Mouse (Mus musculus) bone marrow, adult 2 months (tissue): ENCODE results near the gene Kctd8.

Experiments
- CTCF ChIP-seq: fragments of 200-500 bp; IDR thresholded peaks from 2 replicates; pipeline ENCODE4 v1.5.1; 2011; ENCODE audit warnings: low read length, control low read depth; ENCODE audit not compliant: control insufficient read depth, insufficient read depth
- POLR2A ChIP-seq: fragments of 200-500 bp; IDR thresholded peaks from 2 replicates; pipeline ENCODE4 v1.6.1; 2011; ENCODE audit warnings: low read depth, mild to moderate bottlenecking, control low read depth, low read length, borderline replicate concordance; ENCODE audit not compliant: control insufficient read depth

DNA sequence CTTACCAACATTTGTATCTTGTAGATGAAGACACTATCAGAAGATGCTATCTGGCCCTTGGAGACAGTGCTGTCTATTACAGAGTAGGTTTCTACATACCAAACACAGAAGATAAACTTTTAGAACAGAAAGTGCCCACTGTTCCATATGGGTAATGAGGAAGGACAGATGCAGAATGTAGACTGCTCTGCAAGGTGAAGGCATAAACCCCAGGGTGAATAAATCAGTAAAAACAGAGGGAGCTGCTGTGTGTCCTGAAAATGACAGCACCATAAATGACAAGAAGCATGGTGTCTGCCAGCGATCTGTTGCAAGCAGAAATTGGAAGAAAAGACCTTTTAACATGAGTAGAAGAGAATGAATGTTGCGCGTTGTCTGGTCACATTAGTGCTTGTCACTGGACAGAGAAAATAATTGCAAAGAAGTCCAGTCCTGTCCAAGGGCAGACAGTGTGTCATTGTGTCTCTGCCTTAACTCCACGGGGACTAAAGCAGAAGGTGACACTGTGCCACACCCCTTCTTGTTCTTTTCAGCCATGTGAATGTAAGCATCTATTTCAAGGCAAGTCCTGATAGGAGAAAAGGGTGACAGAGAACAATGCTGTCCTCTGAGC is 181.5 kb downstream of the Kctd8 start:
- TF ChIP-seq POLR2A, result no peak
- TF ChIP-seq CTCF, result no peak
